Mouse (Mus musculus): Measurements from ENCODE around the gene Irf2.

The Irf2 gene

DNA sequence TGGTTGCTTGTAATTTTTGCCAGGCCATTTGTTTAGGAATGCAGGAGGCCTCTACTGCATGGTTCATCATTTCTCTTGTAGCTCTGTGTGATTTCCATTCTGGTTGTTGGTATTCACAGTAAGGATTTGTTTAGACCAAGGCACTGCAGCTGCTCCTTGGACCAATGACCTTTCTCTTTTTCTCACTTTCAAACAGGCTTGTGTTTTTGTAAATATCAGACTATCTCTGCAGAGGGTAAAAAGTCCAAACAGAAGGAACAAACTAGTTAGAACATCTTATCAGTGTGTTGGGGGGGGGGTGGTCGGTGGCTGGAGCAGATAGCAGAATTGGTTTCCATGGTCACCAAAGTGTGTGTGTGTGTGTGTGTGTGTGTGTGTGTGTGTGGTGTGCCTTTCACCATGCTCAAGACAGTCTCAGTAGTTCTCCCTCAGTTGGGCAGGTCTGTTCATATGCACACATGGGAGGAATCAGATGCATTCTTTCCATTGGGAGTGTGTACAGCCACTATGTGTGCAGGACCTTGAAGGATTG is 61.7 kb downstream of the Irf2 start:
- DNase-seq (ENCODE audit: low spot score), result no peak

GRCm38 (mm10) chr8:46802009-46802408 is 62.5 kb downstream of the Irf2 start:
- DNase-seq (ENCODE audit: low spot score), result no peak

DNA sequence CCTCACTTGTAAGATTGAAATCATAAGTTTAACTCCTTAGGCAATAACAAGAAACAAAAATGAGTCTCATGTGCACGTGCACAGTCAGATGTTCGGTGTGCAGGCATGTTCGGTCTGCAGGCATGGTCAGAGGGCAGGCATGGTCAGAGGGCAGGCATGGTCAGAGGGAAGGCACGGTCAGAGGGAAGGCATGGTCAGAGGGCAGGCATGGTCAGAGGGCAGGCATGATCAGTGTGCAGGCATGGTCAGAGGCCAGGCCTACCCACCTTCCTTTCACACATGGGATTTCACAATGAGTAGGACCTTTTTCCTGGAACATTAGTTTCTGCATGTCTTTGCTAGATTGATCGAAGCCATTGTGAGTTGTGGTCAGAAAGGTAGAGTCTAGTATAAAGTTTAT is 65.2 kb downstream of the Irf2 start:
- no peak for DNase-seq (ENCODE audit: low spot score)

DNA sequence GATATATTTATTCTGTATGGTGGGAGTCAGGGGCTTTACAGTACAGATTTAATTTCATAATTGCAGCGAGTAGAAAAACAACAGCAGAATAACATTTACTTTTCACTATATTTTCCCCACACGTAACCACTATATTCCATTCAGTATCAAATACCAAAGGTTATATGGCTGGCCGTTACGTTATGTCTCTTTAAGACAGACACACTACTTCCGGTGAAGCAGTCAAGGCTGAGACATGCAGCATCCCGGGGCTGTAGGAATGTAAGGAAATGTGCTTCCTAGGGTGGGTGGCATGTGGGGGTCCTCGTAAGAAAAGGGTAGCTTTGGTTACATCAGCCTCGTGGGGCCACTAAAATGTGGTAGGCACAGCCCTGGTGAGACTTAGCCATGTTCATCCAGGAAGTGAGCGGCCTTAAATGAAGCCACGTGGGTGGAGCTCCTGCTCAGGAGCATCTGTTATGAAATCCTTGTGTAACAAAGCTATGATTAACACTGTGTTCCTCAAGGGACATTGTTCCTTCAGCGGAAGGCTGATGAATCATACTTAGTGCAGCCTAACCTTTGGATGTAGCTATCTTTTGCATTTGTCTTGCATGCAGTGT is 71.6 kb downstream of the Irf2 start:
- no peak for DNase-seq (ENCODE audit: low spot score)

- DNase-seq (ENCODE audit: low spot score), result no peak
Measured at GRCm38 (mm10) chr8:46811944-46812343, 72.4 kb downstream of the Irf2 start.

GRCm38 (mm10) chr8:46812966-46813365 is 73.4 kb downstream of the Irf2 start:
- DNase-seq (ENCODE audit: low spot score), result no peak

DNA sequence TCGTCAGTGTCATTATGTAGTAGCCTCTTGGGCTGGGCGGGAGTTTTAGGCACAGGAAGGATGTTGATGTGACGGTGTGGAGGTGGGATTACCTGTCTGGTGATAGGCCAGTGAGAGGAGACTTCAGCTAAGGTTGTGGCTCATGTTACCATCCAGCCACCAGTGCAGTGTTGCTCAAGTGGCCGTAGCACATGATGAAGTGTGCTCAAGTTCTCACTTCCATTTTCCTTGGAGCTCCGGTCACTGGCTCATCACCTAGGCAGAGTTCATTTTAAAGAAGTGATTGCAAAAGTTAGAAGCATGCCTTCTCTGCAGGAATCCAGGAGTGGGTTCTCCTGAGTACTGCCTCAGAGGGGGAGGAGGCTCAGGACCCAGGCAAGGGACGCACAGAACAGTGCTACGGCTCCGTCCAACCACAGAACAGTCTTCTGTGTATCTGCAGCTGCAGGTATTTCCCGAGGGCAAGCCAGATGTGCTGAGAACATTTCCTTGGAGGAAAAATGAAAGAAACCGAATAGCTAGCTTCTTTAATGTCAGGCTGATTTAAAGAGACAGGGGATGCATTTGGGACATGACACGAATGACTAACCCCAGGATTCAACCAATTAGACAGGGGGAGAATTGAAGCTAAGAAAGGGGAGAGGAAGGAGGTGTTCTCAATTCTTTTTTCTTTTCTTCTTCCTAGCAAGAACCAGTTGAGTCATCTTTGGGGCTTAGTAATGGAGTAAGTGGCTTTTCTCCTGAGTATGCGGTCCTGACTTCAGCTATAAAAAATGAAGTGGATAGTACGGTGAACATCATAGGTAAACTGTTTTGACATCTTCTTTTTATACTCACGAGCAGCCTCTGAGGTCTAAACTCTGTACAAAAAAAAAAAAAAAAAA is 78.8 kb downstream of the Irf2 start:
- no peak for DNase-seq (ENCODE audit: low spot score)

DNA sequence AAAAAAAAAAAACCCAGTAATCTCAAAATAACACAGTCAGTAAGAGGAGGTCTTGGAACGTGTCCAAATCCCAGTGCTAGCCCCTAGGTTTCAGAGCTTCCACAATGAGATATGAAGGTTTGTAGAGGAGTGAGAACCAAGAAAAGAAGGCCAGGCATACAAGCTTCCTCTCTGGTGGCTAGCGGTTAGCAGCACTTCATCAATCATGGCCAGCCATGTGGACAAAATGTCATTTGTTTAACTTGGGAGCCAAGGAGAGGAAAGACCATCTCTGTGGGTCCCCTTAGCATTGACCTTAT is 79.4 kb downstream of the Irf2 start:
- no peak for DNase-seq (ENCODE audit: low spot score)

- no peak for DNase-seq (ENCODE audit: low spot score)
Measured at GRCm38 (mm10) chr8:46828734-46829413, 89.3 kb downstream of the Irf2 start.

GRCm38 (mm10) chr8:46829414-46830111 is 90.0 kb downstream of the Irf2 start:
- DNase-seq (ENCODE audit: low spot score), result no peak

- DNase-seq (ENCODE audit: low spot score), result no peak
Measured at GRCm38 (mm10) chr8:46830112-46830855, 90.8 kb downstream of the Irf2 start.

GRCm38 (mm10) chr8:46831916-46832315 is 92.4 kb downstream of the Irf2 start:
- no peak for DNase-seq (ENCODE audit: low spot score)

GRCm38 (mm10) chr8:46832399-46832798 is 92.9 kb downstream of the Irf2 start:
- no peak for DNase-seq (ENCODE audit: low spot score)

GRCm38 (mm10) chr8:46833763-46834162 is 94.2 kb downstream of the Irf2 start:
- no peak for DNase-seq (ENCODE audit: low spot score)

GRCm38 (mm10) chr8:46834440-46834839 is 94.9 kb downstream of the Irf2 start:
- no peak for DNase-seq (ENCODE audit: low spot score)

GRCm38 (mm10) chr8:46836011-46836652 is 96.6 kb downstream of the Irf2 start:
- no peak for DNase-seq (ENCODE audit: low spot score)

- DNase-seq (ENCODE audit: low spot score), result no peak
Measured at GRCm38 (mm10) chr8:46836949-46837348, 97.4 kb downstream of the Irf2 start.

- DNase-seq (ENCODE audit: low spot score), result no peak
Measured at GRCm38 (mm10) chr8:46838052-46838451, 98.5 kb downstream of the Irf2 start.

DNA sequence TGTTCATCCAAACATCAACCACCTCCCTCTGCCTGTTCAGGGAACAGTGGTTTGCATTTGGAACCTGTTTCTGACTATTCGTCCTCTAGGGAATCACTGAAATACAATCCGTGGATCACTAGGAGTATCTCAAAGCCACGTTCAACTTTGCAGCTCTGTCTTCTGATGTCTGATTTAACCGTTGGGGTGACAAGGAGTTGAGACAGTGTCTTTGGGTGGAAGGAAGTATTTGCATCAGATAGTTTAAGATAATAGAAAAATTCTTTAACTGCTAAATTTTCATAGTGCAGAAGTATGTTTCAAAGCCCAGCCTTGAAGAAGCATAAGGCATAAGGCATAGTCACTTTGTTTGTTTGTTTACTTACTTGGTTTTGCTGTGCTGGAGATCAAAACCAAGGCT is 100.9 kb downstream of the Irf2 start:
- no peak for DNase-seq (ENCODE audit: low spot score)

- no peak for DNase-seq (ENCODE audit: low spot score)
Measured at GRCm38 (mm10) chr8:46840791-46841190, 101.3 kb downstream of the Irf2 start.

- DNase-seq (ENCODE audit: low spot score), result no peak
Measured at GRCm38 (mm10) chr8:46842676-46843181, 103.2 kb downstream of the Irf2 start.
